Mouse (Mus musculus) CD4-positive helper T cell, adult 2 months (primary cell): ENCODE results near the gene Olfr920.
A peak's percentile ranks its signal among the peaks of the same experiment; 100 is the strongest.

Source experiments
- DNase-seq: peaks from one replicate; pipeline ENCODE4 v3.0.0-alpha.2; 2012; ENCODE audit warnings: low read depth, missing footprints, low spot score

Olfr920 gene

DNA sequence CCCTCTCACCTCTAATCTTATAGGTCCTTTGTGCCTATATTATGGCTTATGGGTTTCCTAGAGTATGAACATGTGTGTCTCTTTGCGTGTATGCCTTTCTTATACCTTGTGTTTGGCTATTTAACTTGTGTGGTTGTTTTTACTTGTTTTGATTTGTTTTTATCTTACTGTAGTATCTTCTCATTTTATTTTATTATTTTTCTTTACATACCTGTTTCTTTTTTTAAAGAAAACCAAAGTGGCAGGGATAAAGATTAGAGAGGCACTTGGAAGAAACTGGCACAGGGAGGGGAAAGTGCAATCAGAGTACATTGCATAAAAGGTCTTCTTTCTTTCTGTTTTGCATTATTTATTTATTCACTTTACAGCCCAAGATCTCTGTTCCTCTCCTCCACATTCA is at the start of gene Olfr920:
Gene Olfr920 (plus strand): TSS at position 301 of the 400 bp plus-strand sequence.
- DNase-seq = no peak

DNA sequence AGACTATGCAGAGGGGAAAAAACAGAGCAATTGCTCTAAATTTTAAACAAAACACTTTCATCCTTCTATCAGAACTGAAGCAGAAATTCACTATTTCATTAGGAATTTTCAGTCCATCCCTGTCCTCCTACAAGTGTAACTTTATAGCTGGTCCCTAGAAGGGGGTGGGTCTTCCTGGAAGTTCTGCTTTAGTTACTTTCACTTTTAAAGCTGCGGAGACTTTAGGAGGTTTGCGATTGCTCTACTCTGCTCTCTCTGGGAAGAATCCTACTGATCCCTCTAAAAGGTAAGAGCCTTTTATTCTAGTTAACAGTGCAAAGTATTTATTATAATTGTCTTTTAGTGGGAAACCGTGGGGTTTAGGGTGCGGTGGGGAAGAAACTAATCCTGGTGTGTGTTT is 34.0 kb upstream of the Olfr920 start, which contains the start of gene Vwa5a:
Gene Vwa5a (plus strand): TSS at position 167 of the 400 bp plus-strand sequence.
- peak; percentile 34 for DNase-seq

DNA sequence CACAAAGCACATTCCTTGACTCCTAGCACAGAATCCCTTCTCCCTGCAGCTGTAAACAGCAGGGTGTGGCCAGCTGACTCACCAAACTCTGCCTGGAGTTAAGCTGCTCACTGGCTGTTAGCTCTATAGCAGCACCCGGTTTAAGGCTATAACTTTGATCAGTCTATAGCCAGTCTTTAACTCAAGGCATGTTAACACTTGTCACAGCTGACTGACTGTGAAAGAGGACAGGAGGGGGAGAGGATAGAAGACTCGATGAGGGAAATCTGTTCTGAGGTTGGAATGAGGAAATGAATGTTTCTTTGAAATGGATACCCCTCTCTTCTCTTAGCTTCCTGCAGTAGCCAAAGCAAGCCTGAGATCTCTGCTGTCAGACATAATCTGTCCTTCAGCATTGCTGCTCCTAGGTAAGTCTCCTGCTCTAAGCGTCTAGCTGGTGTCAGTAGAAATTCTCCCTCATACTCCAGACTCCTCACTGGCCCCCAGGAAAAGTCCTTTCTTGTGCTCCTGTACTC is 33.1 kb upstream of the Olfr920 start:
- DNase-seq = peak; percentile 12

DNA sequence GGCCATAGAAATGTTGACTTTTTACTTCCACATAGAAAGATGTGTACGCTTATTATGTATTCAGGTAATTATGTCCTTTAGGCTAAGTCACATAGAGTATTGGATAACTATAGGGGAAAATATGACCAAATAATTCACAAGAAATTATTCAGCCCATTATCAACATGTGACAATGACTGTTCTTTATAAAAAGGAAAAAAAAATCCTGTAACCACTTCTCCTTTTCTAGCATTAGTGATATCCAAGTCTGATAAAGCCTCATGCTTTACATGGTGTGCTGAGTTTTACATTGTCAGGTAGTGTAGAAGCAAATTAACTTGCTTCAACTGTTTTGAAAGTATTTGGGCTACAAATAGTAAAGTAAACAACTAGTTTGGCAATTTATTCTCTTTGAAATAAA is 28.1 kb upstream of the Olfr920 start:
- no peak for DNase-seq

DNA sequence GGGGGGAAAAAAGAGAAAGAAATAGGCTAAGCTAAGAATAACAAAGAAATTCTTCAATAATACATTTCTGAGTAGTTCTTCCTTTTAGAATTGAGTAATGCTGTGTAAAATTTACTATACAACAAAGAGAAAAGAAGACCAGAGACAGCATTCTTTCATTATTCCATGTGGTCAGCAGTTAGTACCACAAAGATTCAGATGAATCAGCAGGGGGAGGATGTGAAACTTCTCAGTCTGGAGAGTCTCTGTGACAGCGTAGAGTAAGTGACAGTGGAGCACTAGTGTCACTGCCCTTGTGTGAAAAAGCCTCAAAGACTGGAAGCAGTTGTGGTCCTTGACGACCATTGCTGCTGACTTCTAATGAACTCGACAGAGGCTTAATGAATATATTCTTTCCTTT is 23.9 kb upstream of the Olfr920 start:
- peak; percentile 29 for DNase-seq

DNA sequence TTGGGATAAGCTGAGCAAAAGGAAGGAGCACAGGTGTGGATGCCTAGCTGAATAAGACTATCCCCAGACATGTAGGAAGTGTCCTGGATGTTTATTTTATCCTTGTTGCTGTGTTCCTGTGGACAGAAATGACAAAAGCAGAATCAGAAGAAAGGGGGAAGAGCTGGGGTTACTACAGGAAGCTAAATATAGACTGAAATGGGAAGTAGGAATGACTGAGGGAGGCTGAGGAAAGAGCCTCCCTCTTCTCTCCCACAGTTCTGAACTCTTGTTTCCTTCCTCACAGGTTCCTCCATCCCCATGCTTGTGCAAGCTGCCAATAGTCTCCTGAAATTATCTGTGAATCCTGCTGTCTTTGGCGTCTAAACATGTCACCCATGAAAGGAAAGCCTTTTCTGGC is 10.7 kb upstream of the Olfr920 start:
- no peak for DNase-seq

DNA sequence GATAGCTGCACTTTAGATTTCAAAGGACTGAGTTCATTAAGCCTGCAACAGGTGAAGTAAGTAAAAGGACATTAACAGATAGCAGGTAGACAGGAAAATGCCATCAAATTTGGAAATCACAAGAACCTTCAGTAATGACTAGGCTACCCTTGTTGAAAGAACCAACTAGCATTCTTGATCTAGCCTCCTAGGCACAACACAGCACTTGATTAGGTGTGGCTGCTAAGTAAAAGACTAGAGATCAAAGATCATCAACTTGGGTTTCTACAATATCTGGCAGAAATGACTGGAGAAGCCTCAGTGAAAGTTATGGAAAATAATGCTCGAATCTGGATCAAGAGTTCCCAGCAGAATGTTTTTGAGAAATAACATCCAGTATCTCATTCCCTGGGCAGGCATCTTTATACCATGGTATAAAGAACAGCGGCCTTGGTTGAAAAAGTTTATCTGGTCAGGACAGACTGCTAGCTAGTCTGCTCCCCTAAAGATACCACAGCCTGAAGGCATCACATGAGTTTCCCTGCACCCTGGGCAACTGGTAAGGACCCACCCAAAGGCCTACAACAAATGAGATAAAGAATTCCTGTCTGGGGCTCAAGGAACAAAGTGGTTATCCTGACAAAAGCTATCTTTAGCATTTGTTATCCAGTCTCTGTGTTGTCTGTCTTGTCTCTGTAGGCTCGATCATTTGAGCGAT is 7.3 kb upstream of the Olfr920 start:
- DNase-seq = no peak

DNA sequence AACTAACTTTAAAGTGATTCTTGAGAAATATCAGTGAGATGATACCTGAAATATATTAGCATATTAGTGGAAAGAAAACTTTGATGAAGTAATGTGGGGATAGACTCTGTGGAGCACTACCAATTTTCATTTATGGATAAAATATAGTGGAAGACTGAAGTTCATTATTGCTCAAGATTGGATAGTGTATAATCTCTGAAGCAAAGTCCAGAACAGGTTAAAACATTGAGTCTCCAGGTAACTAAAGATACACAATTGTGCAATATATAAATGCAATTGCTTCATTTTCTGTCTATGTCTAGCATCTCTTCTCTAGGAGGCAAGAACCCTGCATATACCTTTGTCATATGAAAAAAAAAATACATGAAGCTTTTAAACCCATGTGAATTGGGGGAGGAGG is 20.7 kb downstream of the Olfr920 start, which contains the start of gene Olfr921:
Gene Olfr921 (plus strand): TSS at position 301 of the 400 bp plus-strand sequence.
- no peak for DNase-seq

DNA sequence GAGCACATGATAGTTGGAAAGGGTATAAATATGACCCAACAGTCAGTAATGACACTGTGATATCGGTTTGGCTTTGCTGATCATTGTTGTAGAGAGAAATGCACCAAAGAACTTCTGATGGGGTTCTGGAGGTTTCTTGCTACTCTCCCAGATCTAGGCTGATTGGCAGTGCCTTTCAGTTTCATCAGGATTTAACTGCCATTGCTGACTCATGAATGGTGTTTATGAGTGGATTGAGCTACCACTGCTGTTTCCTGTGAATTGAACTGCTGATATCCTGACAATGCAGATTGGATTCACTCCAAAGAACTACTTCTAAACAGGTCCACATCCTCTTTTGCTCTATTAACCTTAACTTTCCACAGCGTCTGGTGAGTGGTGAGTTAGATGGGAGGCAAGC is 40.6 kb downstream of the Olfr920 start:
- DNase-seq = no peak

DNA sequence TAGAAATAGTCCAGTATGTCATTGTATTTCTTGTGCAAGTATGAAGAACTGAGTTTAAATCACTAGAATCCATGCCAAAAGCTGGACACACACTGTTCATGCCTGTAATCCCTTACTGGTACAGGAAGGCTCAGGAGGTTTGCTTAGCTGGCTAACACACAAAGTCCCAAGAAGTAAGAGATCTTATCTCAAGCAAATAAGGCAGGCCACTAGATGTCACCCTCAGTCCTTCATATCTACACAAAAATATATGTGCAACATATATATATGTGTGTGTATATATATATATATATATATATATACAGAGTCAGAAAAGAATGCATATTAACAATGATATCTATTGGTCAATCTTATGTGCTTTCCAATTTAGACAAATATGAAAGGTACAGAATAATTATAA is 53.6 kb downstream of the Olfr920 start:
- DNase-seq = no peak
